Mouse (Mus musculus) embryonic fibroblast, embryonic 13.5 days (primary cell): Measurements from ENCODE around the gene Negr1.

Experiments used
- CTCF ChIP-seq: IDR thresholded peaks from 2 replicates; pipeline ENCODE4 v1.5.1; 2011; ENCODE audit warnings: mild to moderate bottlenecking, control low read depth, low read length, moderate library complexity, borderline replicate concordance; ENCODE audit not compliant: insufficient read depth
- POLR2A ChIP-seq: IDR thresholded peaks from 2 replicates; pipeline ENCODE4 v1.6.1; 2011; ENCODE audit warnings: low read depth, mild to moderate bottlenecking, control low read depth, low read length, moderate library complexity

- no peak for TF ChIP-seq CTCF
- no peak for TF ChIP-seq POLR2A
These were observed 369.9 kb downstream of the Negr1 start for GRCm38 (mm10) chr3:156931540-156931939.
